Mouse (Mus musculus): ENCODE results near the gene Ciao2a. TPM values are rescaled to one million over a fixed set of nuclear protein-coding genes. Genes with fewer than 3 reads are reported as not detected.

The Ciao2a gene
- total RNA-seq (2023): 10 to 100 TPM; 77.8 to 84.6 TPM

GRCm38 (mm10) chr9:66126456-66127192, at the start of gene Ciao2a, which contains the start of gene Snx1:
Ciao2a (plus strand) TSS chr9:66126611.
Snx1 (minus strand) TSS chr9:66126587.

DNA sequence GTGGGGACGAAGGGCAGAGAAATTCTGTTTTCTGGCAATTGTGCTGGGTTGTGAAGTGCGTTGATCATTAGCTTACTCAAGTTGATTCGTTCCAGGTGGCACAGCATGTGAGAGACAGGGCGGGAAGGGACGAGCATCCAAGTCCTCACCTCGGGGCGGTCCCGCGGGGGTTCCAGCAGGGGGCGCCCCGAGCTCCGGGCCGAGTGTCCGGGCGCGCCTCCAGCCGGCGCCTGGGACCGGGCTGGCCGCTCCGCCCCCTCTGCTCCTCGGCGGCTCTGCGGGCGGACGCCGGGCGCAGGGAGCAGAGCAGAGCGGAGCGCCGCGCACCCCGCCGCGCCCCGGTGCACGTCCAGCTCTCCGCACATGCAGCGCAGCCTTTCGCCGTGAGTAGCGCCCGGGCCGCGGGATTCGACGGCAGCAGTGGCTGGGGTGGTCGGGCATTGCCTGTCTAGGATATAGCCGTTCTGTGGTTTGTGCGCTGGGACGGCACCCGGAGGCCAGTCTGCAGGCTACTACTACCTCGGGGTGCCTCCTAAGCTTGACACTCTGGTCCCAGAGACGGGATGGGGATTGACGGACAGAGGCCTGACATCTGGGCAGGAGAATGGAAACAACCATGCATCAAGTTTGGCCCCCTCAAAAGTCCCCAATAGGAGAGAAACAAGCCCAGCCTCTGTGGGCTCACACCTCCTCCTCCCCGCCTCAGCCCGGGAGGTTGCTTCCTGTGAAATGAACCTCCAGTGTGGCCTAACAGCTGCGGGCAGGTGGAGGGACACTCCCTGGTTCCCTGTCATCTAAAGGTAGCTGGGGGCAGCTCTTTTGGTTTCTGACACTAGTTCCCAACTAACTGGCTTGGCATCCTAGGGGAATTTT, 31.8 kb downstream of the Ciao2a start, which contains the start of gene Dapk2:
Gene Dapk2 (plus strand): TSS at position 266 of the 873 bp plus-strand sequence.

Other genes starting within 250 kb of the Ciao2a start
- 10 to 100 TPM; 90.7 to 97.8 TPM for gene Pclaf, start 236.4 kb upstream of the Ciao2a start, total RNA-seq (2023)
- 10 to 100 TPM; 26.1 to 27.1 TPM for gene Trip4, start 217.8 kb upstream of the Ciao2a start, total RNA-seq (2023)
- 10 to 100 TPM; 36.8 to 41.6 TPM for gene Csnk1g1, start 217.7 kb upstream of the Ciao2a start, total RNA-seq (2023)
- 100 to 1,000 TPM; 198 to 217 TPM for gene Ppib, start 66.4 kb upstream of the Ciao2a start, total RNA-seq (2023)
- 1 to 10 TPM in 1 of 2 experiments, under 1 TPM in 1; 0.73 to 2.0 TPM for gene Snx22, start 56.9 kb upstream of the Ciao2a start, total RNA-seq (2023)
- gene Snx1, start within 50 bp of the Ciao2a start, total RNA-seq (2023): 10 to 100 TPM; 86.0 to 93.0 TPM
- gene Dapk2, start 31.6 kb downstream of the Ciao2a start, total RNA-seq (2023): 10 to 100 TPM; 14.3 to 16.2 TPM
- gene Herc1, start 223.8 kb downstream of the Ciao2a start, total RNA-seq (2023): 10 to 100 TPM; 74.1 to 86.4 TPM

All from neutrophil, adult 83 days (primary cell).